23 mouse cellular contexts compared by ENCODE assay signal in genomic region chr14:79557796-79558195, GRCm38 (mm10). TPM values are rescaled to one million over a fixed set of nuclear protein-coding genes. Genes with fewer than 3 reads are reported as not detected.
DNase-seq lines count a peak whose midpoint lies in the region; ATAC-seq and TF ChIP-seq lines count a peak whose summit lies in the region.
"Had no signal": no experiment of that assay in that cellular context is flagged by ENCODE, and none has a peak within 500 bp of the region (broad histone marks: within the 10 kb centered on the region; RNA-seq: fewer than 3 reads in every experiment).

No protein-coding gene starts in this region.

- no peaks in the 10 kb centered on the region for H3K27me3 ChIP-seq in lung, postnatal 0 days (replicated peaks; ENCODE audit: insufficient read depth, low read length)
- no peaks in the 10 kb centered on the region for H3K27me3 ChIP-seq in heart, embryonic 12.5 days (replicated peaks)
- H3K27me3 ChIP-seq: embryonic facial prominence, embryonic 12.5 days; forebrain, embryonic 13.5 days; heart, embryonic 15.5 days; hindbrain, embryonic 15.5 days; midbrain, embryonic 13.5 days had no signal

- peak; percentile 49 for DNase-seq in lung, postnatal 0 days (ENCODE audit: low spot score)
- no peak for DNase-seq in lung, adult 2 months
- DNase-seq in adrenal gland, adult (ENCODE audit: inconsistent age in 2 of 2, low spot score in 1 of 2), result no peak
- no peak for DNase-seq in left cerebral cortex, adult 18-20 months (ENCODE audit: low spot score in 2 of 2)
- DNase-seq: cerebellum, adult 9-11 months; gastrocnemius, postnatal 10 days; heart, adult 18-20 months; heart, postnatal 4 days; kidney, adult 8-10 months; kidney, postnatal 14 days; left cerebral cortex, postnatal 4 days; thymus, postnatal 14 days had no signal

- WGBS in lung, postnatal 0 days, result 20% methylated on average over 1 of the region's 1 CpGs
- WGBS in lung, adult 2 months, result 18% methylated on average over 1 of the region's 1 CpGs
- 86% methylated on average over 1 of the region's 1 CpGs for WGBS in heart, embryonic 12.5 days

- H3K9me3 ChIP-seq in lung, postnatal 0 days (ENCODE audit: low read length), result no peaks in the 10 kb centered on the region
- H3K9me3 ChIP-seq in heart, embryonic 12.5 days (replicated peaks), result peaks cover 3% of the 10 kb centered on the region
- H3K9me3 ChIP-seq: embryonic facial prominence, embryonic 12.5 days; forebrain, embryonic 13.5 days; G1E; heart, embryonic 15.5 days; hindbrain, embryonic 15.5 days; midbrain, embryonic 13.5 days had no signal

- H3K4me1 ChIP-seq in lung, postnatal 0 days (ENCODE audit: insufficient read depth, low read depth, low read length), result peaks cover 13% of the 10 kb centered on the region; the same call in 1 of the 2 replicates
- H3K4me1 ChIP-seq in lung, adult 2 months (ENCODE audit: control insufficient read depth, insufficient read depth, low read length), result peaks cover 16% of the 10 kb centered on the region
- H3K4me1 ChIP-seq in heart, embryonic 12.5 days (replicated peaks), result peaks cover 10% of the 10 kb centered on the region; the same call in 1 of the 2 replicates
- H3K4me1 ChIP-seq: embryonic facial prominence, embryonic 12.5 days; forebrain, embryonic 13.5 days; hindbrain, embryonic 15.5 days; midbrain, embryonic 13.5 days had no signal

- H3K36me3 ChIP-seq in lung, postnatal 0 days (ENCODE audit: insufficient read depth, low read length), result peaks cover 6% of the 10 kb centered on the region; the same call in 1 of the 2 replicates
- peaks cover 23% of the 10 kb centered on the region for H3K36me3 ChIP-seq in heart, embryonic 12.5 days
- H3K36me3 ChIP-seq: embryonic facial prominence, embryonic 12.5 days; hindbrain, embryonic 15.5 days had no signal

- no peak overlapping the region for H3K4me3 ChIP-seq in lung, postnatal 0 days (ENCODE audit: low read depth, low read length)
- no peak overlapping the region for H3K4me3 ChIP-seq in lung, adult 2 months (replicated peaks; ENCODE audit: extremely low read depth, low read depth, low read length)
- H3K4me3 ChIP-seq in heart, embryonic 12.5 days, result no peak overlapping the region
- H3K4me3 ChIP-seq: embryonic facial prominence, embryonic 12.5 days; erythroblast, embryonic 14.5 days; forebrain, embryonic 13.5 days; heart, embryonic 15.5 days; hindbrain, embryonic 15.5 days; midbrain, embryonic 13.5 days had no signal

- TF ChIP-seq EP300 in lung, postnatal 0 days (IDR thresholded peaks at IDR 0.05), result no peak

- TF ChIP-seq POLR2A in lung, adult 2 months (IDR thresholded peaks at IDR 0.05; ENCODE audit: borderline replicate concordance, extremely low read depth, low read depth, low read length), result no peak

- TF ChIP-seq CTCF in lung, postnatal 0 days (IDR thresholded peaks at IDR 0.05), result no peak
- no peak for TF ChIP-seq CTCF in lung, adult 2 months (IDR thresholded peaks at IDR 0.05; ENCODE audit: insufficient read depth, low read length)

- no peak for ATAC-seq in lung, postnatal 0 days
- ATAC-seq in granulocyte monocyte progenitor cell, adult 5-6 weeks (replicated peaks; ENCODE audit: poor library complexity, severe bottlenecking), result peak; percentile 40
- ATAC-seq in megakaryocyte, adult 5-6 weeks (ENCODE audit: poor library complexity, severe bottlenecking), result peak; percentile 38
- no peak for ATAC-seq in heart, embryonic 12.5 days (ENCODE audit: insufficient number of reproducible peaks, low FRiP score)
- ATAC-seq: forebrain, embryonic 13.5 days; midbrain, embryonic 13.5 days had no signal

- no peak overlapping the region for H3K4me2 ChIP-seq in lung, postnatal 0 days (replicated peaks; ENCODE audit: low read depth, low read length)
- no peak overlapping the region for H3K4me2 ChIP-seq in heart, embryonic 12.5 days
- H3K4me2 ChIP-seq: embryonic facial prominence, embryonic 12.5 days; forebrain, embryonic 13.5 days; heart, embryonic 15.5 days; hindbrain, embryonic 15.5 days; midbrain, embryonic 13.5 days had no signal

- H3K9ac ChIP-seq in lung, postnatal 0 days (replicated peaks; ENCODE audit: low read depth), result no peak overlapping the region
- H3K9ac ChIP-seq in heart, embryonic 12.5 days, result no peak overlapping the region
- H3K9ac ChIP-seq: embryonic facial prominence, embryonic 12.5 days; forebrain, embryonic 13.5 days; heart, embryonic 15.5 days; hindbrain, embryonic 15.5 days; liver, embryonic 14.5 days; midbrain, embryonic 13.5 days had no signal

- H3K27ac ChIP-seq in lung, postnatal 0 days (ENCODE audit: low read length), result peak overlapping the region; percentile 35; the same call in 1 of the 2 replicates
- H3K27ac ChIP-seq in heart, embryonic 12.5 days (ENCODE audit: poor library complexity, severe bottlenecking), result no peak overlapping the region
- H3K27ac ChIP-seq: embryonic facial prominence, embryonic 12.5 days; forebrain, embryonic 13.5 days; heart, embryonic 15.5 days; hindbrain, embryonic 15.5 days; liver, embryonic 14.5 days; midbrain, embryonic 13.5 days had no signal

RNA-seq across cellular contexts. Expression of gene Sugt1, which starts 29.7 kb away (rescaled TPM):
- 96.8 and 104 TPM in 2 replicates for polyA plus RNA-seq in lung, postnatal 0 days (2015; fragmentation: Nextera tagmentation; extraction: Ambion mirVana)
- 4.2 and 7.7 TPM in 2 replicates for polyA plus RNA-seq in lung, adult 2 months (2012; rRNA removed)
- total RNA-seq in granulocyte monocyte progenitor cell, adult 5-6 weeks (2014; fragmentation: Nextera tagmentation), result 80.8 and 116 TPM in 2 replicates
- total RNA-seq in granulocyte monocyte progenitor cell, adult 5-6 weeks (2017), result 92.4 and 133 TPM in 2 replicates
- 99.6 and 121 TPM in 2 replicates for total RNA-seq in megakaryocyte, adult 5-6 weeks (2015)
- total RNA-seq in megakaryocyte, adult 5-6 weeks (2017), result 145 and 165 TPM in 2 replicates
- 10 to 100 TPM; 88.2 to 97.0 TPM for total RNA-seq in left cerebral cortex, adult 18-20 months (2021)
- 98.9 and 99.1 TPM in 2 replicates for polyA plus RNA-seq in heart, embryonic 12.5 days (2016; fragmentation: Nextera tagmentation; extraction: Ambion mirVana)

Comparison
In these comparisons a context has a peak if more than half of its experiments do, and no peak if none do; other contexts are left out.
1. ATAC-seq: peak in granulocyte monocyte progenitor cell, adult 5-6 weeks (single experiment) and megakaryocyte, adult 5-6 weeks (single experiment); none in lung, postnatal 0 days (single experiment) and heart, embryonic 12.5 days (single experiment).